Mouse (Mus musculus) CD4-positive, CD25-positive, alpha-beta regulatory T cell, adult 2 months (primary cell): Measurements from ENCODE around the gene Lenep.

ENCODE experiments used
- DNase-seq: peaks from one replicate; pipeline ENCODE4 v3.0.0-alpha.2; 2012; ENCODE audit warnings: low read depth, low spot score

The Lenep gene

DNA sequence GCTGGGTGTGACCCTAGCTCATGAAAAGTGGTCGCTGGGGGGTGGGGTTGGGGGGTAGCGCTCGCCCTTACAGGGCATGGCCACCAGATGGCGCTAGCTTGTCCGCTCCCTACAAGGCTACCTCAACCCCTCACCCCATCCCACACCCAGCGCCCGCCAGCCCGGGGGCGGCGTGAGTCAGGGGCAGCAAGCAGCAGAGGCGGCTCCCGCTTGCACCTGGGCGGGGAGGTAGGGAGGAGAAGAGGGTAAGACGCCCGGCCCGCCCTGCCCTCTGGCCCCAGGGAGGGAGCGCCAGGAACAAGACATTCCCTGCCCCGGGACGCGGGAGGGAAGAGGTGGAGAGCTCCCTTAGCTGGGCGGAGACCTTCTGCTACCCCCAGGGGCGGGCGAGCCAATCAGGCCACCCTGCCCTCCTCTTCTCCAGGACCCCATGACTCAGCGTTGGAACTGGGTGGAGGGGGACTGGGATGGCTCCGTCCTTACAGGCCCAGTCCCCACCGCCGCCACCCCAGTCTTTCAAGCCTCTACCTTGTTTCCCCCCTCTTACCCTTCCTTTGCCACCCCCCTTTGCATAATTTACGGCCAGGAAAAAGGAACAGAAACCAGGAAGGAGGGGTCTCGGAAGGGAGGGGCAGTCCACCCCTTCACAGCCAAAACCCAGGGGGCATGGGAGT, 24.1 kb downstream of the Lenep start:
- DNase-seq = peak; percentile 87

- no peak for DNase-seq
These were observed 24.8 kb downstream of the Lenep start for GRCm38 (mm10) chr3:89377831-89378230.

DNA sequence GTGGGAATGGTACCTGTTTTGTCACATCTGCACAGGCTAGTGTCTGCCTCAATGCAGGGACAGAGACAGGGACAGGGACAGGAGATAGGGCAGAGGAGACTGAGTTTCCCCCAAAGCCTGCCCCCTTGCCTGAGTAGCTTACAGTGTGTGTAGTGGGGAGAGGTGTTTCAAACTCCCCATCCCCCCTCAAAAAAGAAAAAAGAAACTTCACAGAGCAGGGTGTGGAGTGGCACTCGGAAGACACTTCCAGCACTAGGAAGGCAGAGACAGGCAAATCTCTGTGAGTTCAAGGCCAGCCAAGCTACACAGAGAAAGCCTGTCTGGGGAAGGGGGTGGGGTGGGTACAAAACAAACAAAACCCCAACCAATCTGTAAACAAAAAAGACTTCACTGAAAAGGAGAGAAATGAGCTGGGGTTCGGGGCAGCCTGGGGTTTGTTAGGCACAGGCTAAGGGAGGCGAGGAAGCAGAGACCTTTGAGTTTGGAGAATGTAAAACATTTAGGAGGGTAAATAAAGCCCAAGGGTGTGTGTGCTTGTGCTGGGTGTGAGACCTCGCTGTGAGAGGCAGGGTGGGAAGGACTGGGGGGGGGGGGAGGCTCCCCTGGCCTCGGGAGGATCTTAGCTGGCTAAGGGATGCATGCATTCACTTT, 28.9 kb downstream of the Lenep start:
- DNase-seq = no peak

- no peak for DNase-seq
These were observed 35.3 kb downstream of the Lenep start for GRCm38 (mm10) chr3:89367338-89367737.

- DNase-seq = no peak
These were observed 36.8 kb downstream of the Lenep start for GRCm38 (mm10) chr3:89365486-89366414.

- no peak for DNase-seq
These were observed 37.5 kb downstream of the Lenep start, which contains the start of gene Dcst1 for GRCm38 (mm10) chr3:89365153-89365485. TSS of gene Dcst1 (minus strand) at chr3:89365253.

- DNase-seq = no peak
These were observed 38.0 kb downstream of the Lenep start for GRCm38 (mm10) chr3:89364631-89365030.

GRCm38 (mm10) chr3:89361675-89362074, 40.9 kb downstream of the Lenep start, which contains the start of gene Dcst2:
TSS of gene Dcst2 (plus strand) at chr3:89361975.
- no peak for DNase-seq

- no peak for DNase-seq
These were observed 42.4 kb downstream of the Lenep start for GRCm38 (mm10) chr3:89360237-89360636.

DNA sequence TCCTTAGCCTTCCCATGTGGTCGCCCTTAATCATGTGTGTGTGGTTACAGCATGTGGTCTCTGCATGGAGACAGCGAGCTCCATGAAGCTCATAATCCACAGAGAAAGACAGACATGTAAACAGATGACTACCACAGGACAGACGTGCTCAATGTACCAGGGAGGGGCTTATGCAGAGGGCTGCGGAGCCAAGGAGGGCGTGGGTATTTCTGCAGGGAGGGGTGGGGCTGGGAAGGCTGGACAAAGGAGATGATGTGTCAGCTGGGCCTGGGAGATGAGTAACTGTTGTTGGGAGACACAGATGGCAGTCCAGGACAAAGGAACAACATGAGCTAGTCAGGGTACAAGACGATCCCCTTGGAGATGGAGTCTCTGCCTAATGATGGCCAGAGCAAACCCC, 43.0 kb downstream of the Lenep start:
- no peak for DNase-seq

- no peak for DNase-seq
These were observed 46.6 kb downstream of the Lenep start for GRCm38 (mm10) chr3:89356029-89356428.

DNA sequence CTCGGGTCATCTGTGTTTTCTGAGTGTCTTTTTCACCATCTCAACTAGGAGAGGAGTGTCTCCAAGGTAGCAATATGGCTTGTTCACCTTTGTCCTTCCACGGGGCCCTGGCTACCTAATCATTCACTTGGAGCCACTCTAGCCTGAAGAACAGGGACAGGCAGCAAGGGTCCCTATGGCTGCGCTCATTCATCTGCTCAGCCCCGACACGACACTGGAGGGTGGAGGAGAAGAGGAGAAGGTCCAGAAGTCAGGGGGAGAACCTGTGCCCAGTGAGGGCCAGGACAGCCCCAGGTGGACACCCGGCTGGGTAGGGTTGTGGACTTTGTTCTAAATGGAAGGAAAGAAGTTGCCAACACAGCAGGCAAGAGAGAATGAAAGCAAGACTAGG, 47.1 kb downstream of the Lenep start:
- DNase-seq = no peak

- peak; percentile 88 for DNase-seq
These were observed 47.6 kb downstream of the Lenep start for GRCm38 (mm10) chr3:89354816-89355511.

GRCm38 (mm10) chr3:89351271-89351670, 51.3 kb downstream of the Lenep start:
- DNase-seq = no peak
